Mouse (Mus musculus) bone marrow macrophage, adult 2 months (primary cell): Measurements from ENCODE around the gene Vstm2a. TPM values are rescaled to one million over a fixed set of nuclear protein-coding genes. Genes with fewer than 3 reads are reported as not detected.

Experiments
- H3K27ac ChIP-seq: 2 replicates; pipeline ENCODE4 v1.5.1; 2012; ENCODE audit warnings: low read depth, low read length; ENCODE audit not compliant: insufficient read depth
- H3K4me1 ChIP-seq: 2 replicates; pipeline ENCODE4 v1.6.1; 2012; ENCODE audit warnings: low read length; ENCODE audit not compliant: control insufficient read depth, insufficient read depth
- H3K4me3 ChIP-seq: 2 replicates; pipeline ENCODE4 v1.5.1; 2012; ENCODE audit warnings: mild to moderate bottlenecking, low read length, moderate library complexity; ENCODE audit not compliant: insufficient read depth
- CTCF ChIP-seq: IDR thresholded peaks from 2 replicates; pipeline ENCODE4 v1.5.1; 2012; ENCODE audit warnings: low read depth, mild to moderate bottlenecking, low read length, moderate library complexity
- POLR2A ChIP-seq: IDR thresholded peaks from 2 replicates; pipeline ENCODE4 v1.6.1; 2012; ENCODE audit warnings: mild to moderate bottlenecking, low read depth, low read length, borderline replicate concordance
- polyA plus RNA-seq: library from polyadenylated mRNA; stranded (reverse); fragments of >200 nt; gene quantifications from 2 replicates; pipeline ENCODE4 v1.2.4, GENCODE M21; 2012; ENCODE audit not compliant: missing spikeins, insufficient read depth, insufficient read length

The Vstm2a gene
- polyA plus RNA-seq: not detected in 2 replicates

- Histone ChIP-seq H3K4me3 (0 out of 2 replicates have a peak within 1 kb of the TSS, but pooled peaks have one; percentile 1), H3K27ac (no peak within 1 kb of the TSS)
- TF ChIP-seq POLR2A (no peak), CTCF (no peak)
These were observed at the start of gene Vstm2a for GRCm38 (mm10) chr11:16257473-16257921. Vstm2a (plus strand) TSS chr11:16257724.

GRCm38 (mm10) chr11:16257011-16257410 is 513 bp upstream of the Vstm2a start:
- no peak overlapping the region for H3K4me3 ChIP-seq
- no peak overlapping the region for H3K27ac ChIP-seq
- H3K4me1 ChIP-seq: no peaks in the 10 kb centered on the region
- no peak for TF ChIP-seq POLR2A
- no peak for TF ChIP-seq CTCF

More at GRCm38 (mm10) chr11:16257473-16257921, at the start of gene Vstm2a:
- H3K4me1 ChIP-seq: no peaks in the 10 kb centered on the region

GRCm38 (mm10) chr11:16258300-16258699 is 776 bp downstream of the Vstm2a start:
- no peak overlapping the region for H3K27ac ChIP-seq
- TF ChIP-seq CTCF (no peak), POLR2A (no peak)
- H3K4me3 ChIP-seq: no peak overlapping the region
- H3K4me1 ChIP-seq: no peaks in the 10 kb centered on the region

- no peak overlapping the region for H3K27ac ChIP-seq
- TF ChIP-seq POLR2A (no peak), CTCF (no peak)
- H3K4me1 ChIP-seq: no peaks in the 10 kb centered on the region
- H3K4me3 ChIP-seq: no peak overlapping the region
These were observed 2.4 kb downstream of the Vstm2a start for GRCm38 (mm10) chr11:16259876-16260275.

GRCm38 (mm10) chr11:16260764-16261578 is 3.4 kb downstream of the Vstm2a start:
- Histone ChIP-seq H3K4me3 (no peak overlapping the region), H3K4me1 (no peaks in the 10 kb centered on the region), H3K27ac (no peak overlapping the region)
- no peak for TF ChIP-seq POLR2A
- TF ChIP-seq CTCF: no peak

GRCm38 (mm10) chr11:16268396-16268795 is 10.9 kb downstream of the Vstm2a start:
- Histone ChIP-seq H3K4me3 (no peak overlapping the region), H3K4me1 (no peaks in the 10 kb centered on the region), H3K27ac (no peak overlapping the region)
- no peak for TF ChIP-seq POLR2A
- TF ChIP-seq CTCF: no peak

- Histone ChIP-seq H3K27ac (no peak overlapping the region), H3K4me3 (no peak overlapping the region), H3K4me1 (no peaks in the 10 kb centered on the region)
- no peak for TF ChIP-seq POLR2A
These were observed 32.9 kb downstream of the Vstm2a start for GRCm38 (mm10) chr11:16290381-16290780.

GRCm38 (mm10) chr11:16292960-16293359 is 35.4 kb downstream of the Vstm2a start:
- no peak overlapping the region for H3K4me3 ChIP-seq
- H3K27ac ChIP-seq: no peak overlapping the region
- no peaks in the 10 kb centered on the region for H3K4me1 ChIP-seq
- no peak for TF ChIP-seq POLR2A
- TF ChIP-seq CTCF: no peak

GRCm38 (mm10) chr11:16296521-16296920 is 39.0 kb downstream of the Vstm2a start:
- no peaks in the 10 kb centered on the region for H3K4me1 ChIP-seq
- no peak for TF ChIP-seq CTCF
- TF ChIP-seq POLR2A: no peak
- no peak overlapping the region for H3K4me3 ChIP-seq
- H3K27ac ChIP-seq: no peak overlapping the region

- H3K4me3 ChIP-seq: no peak overlapping the region
- no peak overlapping the region for H3K27ac ChIP-seq
- H3K4me1 ChIP-seq: no peaks in the 10 kb centered on the region
- TF ChIP-seq POLR2A (no peak), CTCF (no peak)
These were observed 42.0 kb downstream of the Vstm2a start for GRCm38 (mm10) chr11:16299492-16299891.

GRCm38 (mm10) chr11:16299960-16300359 is 42.4 kb downstream of the Vstm2a start:
- Histone ChIP-seq H3K27ac (no peak overlapping the region), H3K4me1 (no peaks in the 10 kb centered on the region), H3K4me3 (no peak overlapping the region)
- TF ChIP-seq CTCF (no peak), POLR2A (no peak)
